ENCODE assay signal across 9 mouse cellular contexts in genomic region chr7:6777107-6777506, GRCm38 (mm10). TPM values are rescaled to one million over a fixed set of nuclear protein-coding genes. Genes with fewer than 3 reads are reported as not detected.
DNase-seq lines count a peak whose midpoint lies in the region; ATAC-seq lines count a peak whose summit lies in the region.
"Had no signal": no experiment of that assay in that cellular context is flagged by ENCODE, and none has a peak within 500 bp of the region (broad histone marks: within the 10 kb centered on the region; RNA-seq: fewer than 3 reads in every experiment).

No protein-coding gene starts in this region.

- peak; percentile 59; the same call in 1 of the 2 replicates for ATAC-seq in hindbrain, embryonic 14.5 days (ENCODE audit: low FRiP score)
- peak; percentile 89 for ATAC-seq in lung, embryonic 15.5 days (ENCODE audit: borderline replicate concordance, extremely low read depth, low FRiP score, low TSS enrichment)
- no peak for ATAC-seq in megakaryocyte-erythroid progenitor cell, adult 5-6 weeks (replicated peaks; ENCODE audit: low FRiP score, low TSS enrichment, poor library complexity, severe bottlenecking)
- ATAC-seq: inflammation-experienced regulatory T-cells, adult 6 months had no signal

- no peak overlapping the region for H3K9ac ChIP-seq in hindbrain, embryonic 14.5 days
- H3K9ac ChIP-seq in lung, embryonic 15.5 days = no peak overlapping the region

- H3K4me2 ChIP-seq in hindbrain, embryonic 14.5 days (replicated peaks) = no peak overlapping the region
- peak overlapping the region; percentile 8; the same call in 1 of the 2 replicates for H3K4me2 ChIP-seq in lung, embryonic 15.5 days

- H3K36me3 ChIP-seq in hindbrain, embryonic 14.5 days (replicated peaks; ENCODE audit: control insufficient read depth, insufficient read depth) = no peaks in the 10 kb centered on the region
- H3K36me3 ChIP-seq in lung, embryonic 15.5 days = no peaks in the 10 kb centered on the region

- H3K9me3 ChIP-seq in hindbrain, embryonic 14.5 days (ENCODE audit: control insufficient read depth, low read length) = no peaks in the 10 kb centered on the region
- no peaks in the 10 kb centered on the region for H3K9me3 ChIP-seq in lung, embryonic 15.5 days

- intact Hi-C loops in gastrocnemius, postnatal 36 days (cut with DNase I) = no loop called here

- H3K27ac ChIP-seq in hindbrain, embryonic 14.5 days = peak overlapping the region; percentile 32; the same call in 1 of the 2 replicates
- peak overlapping the region; percentile 84 for H3K27ac ChIP-seq in lung, embryonic 15.5 days

- H3K27me3 ChIP-seq in hindbrain, embryonic 14.5 days (ENCODE audit: control insufficient read depth, insufficient read depth, low read length) = no peaks in the 10 kb centered on the region
- no peaks in the 10 kb centered on the region for H3K27me3 ChIP-seq in lung, embryonic 15.5 days

- H3K4me1 ChIP-seq in hindbrain, embryonic 14.5 days (replicated peaks; ENCODE audit: control insufficient read depth, insufficient read depth, low read length) = peaks cover 9% of the 10 kb centered on the region; the same call in 1 of the 2 replicates
- H3K4me1 ChIP-seq in lung, embryonic 15.5 days = peaks cover 50% of the 10 kb centered on the region

- 48% methylated on average over 2 of the region's 2 CpGs for WGBS in hindbrain, embryonic 14.5 days
- WGBS in lung, embryonic 15.5 days = 8% methylated on average over 2 of the region's 2 CpGs

- no peak overlapping the region for H3K4me3 ChIP-seq in hindbrain, embryonic 14.5 days (replicated peaks; ENCODE audit: low read length)
- H3K4me3 ChIP-seq in lung, embryonic 15.5 days = no peak overlapping the region

- DNase-seq in gastrocnemius, postnatal 10 days = peak; percentile 30
- DNase-seq in gastrocnemius, postnatal 36 days = no peak
- DNase-seq in Muller cell, postnatal 12 days (ENCODE audit: inconsistent ontology term) = peak; percentile 10
- DNase-seq in hindbrain, embryonic 14.5 days (ENCODE audit: low spot score) = no peak
- no peak for DNase-seq in adrenal gland, adult 2 months
- no peak for DNase-seq in B cell, adult 2 months

RNA-seq across cellular contexts. Expression of gene Usp29, which starts 46.7 kb away (rescaled TPM):
- 1 to 10 TPM; 5.9 to 6.5 TPM for total RNA-seq in gastrocnemius, postnatal 10 days (2021)
- under 1 TPM; 0.31 to 0.59 TPM for total RNA-seq in gastrocnemius, postnatal 36 days (2021)
- 29.0 and 29.4 TPM in 2 replicates for polyA plus RNA-seq in hindbrain, embryonic 14.5 days (2014; fragmentation: Nextera tagmentation; extraction: Ambion mirVana)
- polyA plus RNA-seq in lung, embryonic 15.5 days (2015; fragmentation: Nextera tagmentation; extraction: Ambion mirVana) = 3.7 and 4.4 TPM in 2 replicates
- total RNA-seq in adrenal gland, adult 2 months (2021) = 1 to 10 TPM; 1.2 to 1.4 TPM
- 0.08 and 0.31 TPM in 2 replicates for polyA plus RNA-seq in adrenal gland, adult 2 months (2012; rRNA removed)
- total RNA-seq in megakaryocyte-erythroid progenitor cell, adult 5-6 weeks (2014; fragmentation: Nextera tagmentation) = not detected in 2 replicates
- not detected in 2 replicates for total RNA-seq in megakaryocyte-erythroid progenitor cell, adult 5-6 weeks (2017)

RNA-seq across cellular contexts. Expression of gene Peg3, which starts 46.9 kb away (rescaled TPM):
- 100 to 1,000 TPM; 160 to 196 TPM for total RNA-seq in gastrocnemius, postnatal 10 days (2021)
- total RNA-seq in gastrocnemius, postnatal 36 days (2021) = 10 to 100 TPM in 1 of 2 experiments, 1 to 10 TPM in 1; 9.0 to 11.3 TPM
- 111 and 133 TPM in 2 replicates for polyA plus RNA-seq in hindbrain, embryonic 14.5 days (2014; fragmentation: Nextera tagmentation; extraction: Ambion mirVana)
- polyA plus RNA-seq in lung, embryonic 15.5 days (2015; fragmentation: Nextera tagmentation; extraction: Ambion mirVana) = 117 and 127 TPM in 2 replicates
- 10 to 100 TPM; 41.3 to 41.5 TPM for total RNA-seq in adrenal gland, adult 2 months (2021)
- polyA plus RNA-seq in adrenal gland, adult 2 months (2012; rRNA removed) = 2.7 and 3.0 TPM in 2 replicates
- total RNA-seq in megakaryocyte-erythroid progenitor cell, adult 5-6 weeks (2014; fragmentation: Nextera tagmentation) = not detected in 2 replicates
- not detected in 2 replicates for total RNA-seq in megakaryocyte-erythroid progenitor cell, adult 5-6 weeks (2017)
- polyA plus RNA-seq: inflammation-experienced regulatory T-cells, adult 6 months had no signal

Comparison
In these comparisons a context has a peak if more than half of its experiments do, and no peak if none do; other contexts are left out.
1. DNase-seq: peak in gastrocnemius, postnatal 10 days (single experiment) and Muller cell, postnatal 12 days (single experiment); none in gastrocnemius, postnatal 36 days (0 of 2), hindbrain, embryonic 14.5 days (single experiment), adrenal gland, adult 2 months (single experiment) and B cell, adult 2 months (0 of 2).
2. RNA of gene Peg3, which starts 46.9 kb away (total RNA-seq): 160 to 196 TPM in gastrocnemius, postnatal 10 days, 41.3 to 41.5 TPM in adrenal gland, adult 2 months and 9.0 to 11.3 TPM in gastrocnemius, postnatal 36 days; not detected in megakaryocyte-erythroid progenitor cell, adult 5-6 weeks; every median in the first group is over 4 times any median in the second.